Mouse (Mus musculus): Measurements from ENCODE around the gene Lamc1. TPM values are rescaled to one million over a fixed set of nuclear protein-coding genes. Genes with fewer than 3 reads are reported as not detected.

Lamc1 gene
- polyA plus RNA-seq, 1 experiment, result 5.4 TPM

- TF ChIP-seq GATA1 (IDR thresholded peaks at IDR 0.05; ENCODE audit: low read length), result no peak
Measured at GRCm38 (mm10) chr1:153347040-153347439, 14.5 kb upstream of the Lamc1 start.

GRCm38 (mm10) chr1:153345699-153346291, 13.2 kb upstream of the Lamc1 start:
- no peak for TF ChIP-seq GATA1 (IDR thresholded peaks at IDR 0.05; ENCODE audit: low read length)

GRCm38 (mm10) chr1:153345002-153345401, 12.4 kb upstream of the Lamc1 start:
- no peak for TF ChIP-seq GATA1 (IDR thresholded peaks at IDR 0.05; ENCODE audit: low read length)

GRCm38 (mm10) chr1:153333296-153334121, 923 bp upstream of the Lamc1 start:
- no peak for TF ChIP-seq GATA1 (IDR thresholded peaks at IDR 0.05; ENCODE audit: low read length)

GRCm38 (mm10) chr1:153331796-153332443, 666 bp downstream of the Lamc1 start:
- no peak for TF ChIP-seq GATA1 (IDR thresholded peaks at IDR 0.05; ENCODE audit: low read length)

GRCm38 (mm10) chr1:153331206-153331605, 1.4 kb downstream of the Lamc1 start:
- TF ChIP-seq GATA1 (IDR thresholded peaks at IDR 0.05; ENCODE audit: low read length), result no peak

- no peak for TF ChIP-seq GATA1 (IDR thresholded peaks at IDR 0.05; ENCODE audit: low read length)
Measured at GRCm38 (mm10) chr1:153329306-153329705, 3.3 kb downstream of the Lamc1 start.

GRCm38 (mm10) chr1:153327063-153327462, 5.5 kb downstream of the Lamc1 start:
- no peak for TF ChIP-seq GATA1 (IDR thresholded peaks at IDR 0.05; ENCODE audit: low read length)

- no peak for TF ChIP-seq GATA1 (IDR thresholded peaks at IDR 0.05; ENCODE audit: low read length)
Measured at GRCm38 (mm10) chr1:153326226-153326625, 6.4 kb downstream of the Lamc1 start.

- TF ChIP-seq GATA1 (IDR thresholded peaks at IDR 0.05; ENCODE audit: low read length), result no peak
Measured at GRCm38 (mm10) chr1:153321404-153321803, 11.2 kb downstream of the Lamc1 start.

- no peak for TF ChIP-seq GATA1 (IDR thresholded peaks at IDR 0.05; ENCODE audit: low read length)
Measured at GRCm38 (mm10) chr1:153320554-153321147, 11.9 kb downstream of the Lamc1 start.

GRCm38 (mm10) chr1:153320121-153320520, 12.5 kb downstream of the Lamc1 start:
- TF ChIP-seq GATA1 (IDR thresholded peaks at IDR 0.05; ENCODE audit: low read length), result no peak

- TF ChIP-seq GATA1 (IDR thresholded peaks at IDR 0.05; ENCODE audit: low read length), result no peak
Measured at GRCm38 (mm10) chr1:153318741-153319140, 13.8 kb downstream of the Lamc1 start.

- peak; percentile 15 for TF ChIP-seq GATA1 (IDR thresholded peaks at IDR 0.05; ENCODE audit: low read length)
Measured at GRCm38 (mm10) chr1:153318287-153318686, 14.3 kb downstream of the Lamc1 start.

GRCm38 (mm10) chr1:153317486-153318260, 14.9 kb downstream of the Lamc1 start:
- no peak for TF ChIP-seq GATA1 (IDR thresholded peaks at IDR 0.05; ENCODE audit: low read length)
